Mouse (Mus musculus) liver, embryonic 18 days (tissue): Measurements from ENCODE around the gene Appl1. TPM values are rescaled to one million over a fixed set of nuclear protein-coding genes. Genes with fewer than 3 reads are reported as not detected.

Source experiments
- polyA plus RNA-seq: library from polyadenylated mRNA; depleted of rRNA; stranded (reverse); fragments of >200 nt; gene quantifications from 2 replicates; pipeline ENCODE4 v1.2.3, GENCODE M21; 2012; rRNA removed

Gene Appl1
- polyA plus RNA-seq: 3.1 and 3.3 TPM in 2 replicates

GRCm38 (mm10) chr14:26971106-26971789 lies at the start of gene Appl1:
Gene Appl1, minus strand, starts transcription at chr14:26971232.

GRCm38 (mm10) chr14:26994211-26994741 lies 23.2 kb upstream of the Appl1 start, which contains the start of gene Hesx1:
Gene Hesx1, plus strand, starts transcription at chr14:26994416.

GRCm38 (mm10) chr14:26894392-26894791 lies 76.6 kb downstream of the Appl1 start, which contains the start of gene Asb14:
Gene Asb14, plus strand, starts transcription at chr14:26894557.

Other genes starting within 250 kb of the Appl1 start
- gene Asb14, start 76.7 kb downstream of the Appl1 start, polyA plus RNA-seq: not detected in 2 replicates
- gene Hesx1, start 23.2 kb upstream of the Appl1 start, polyA plus RNA-seq: 1.1 and 1.5 TPM in 2 replicates
- 0.16 and 0.22 TPM in 2 replicates for gene Il17rd, start 67.7 kb upstream of the Appl1 start, polyA plus RNA-seq
- gene Arhgef3, start 143.7 kb upstream of the Appl1 start, polyA plus RNA-seq: 11.6 and 15.7 TPM in 2 replicates